Mouse (Mus musculus) embryo, embryonic 11 days (tissue): ENCODE results near the gene Ppm1h.

Source experiments
- DNase-seq: peaks from one replicate; pipeline ENCODE4 v3.0.0-alpha.2; 2015

Gene Ppm1h

GRCm38 (mm10) chr10:122984531-122985251 lies 306.1 kb downstream of the Ppm1h start:
- no peak for DNase-seq

DNA sequence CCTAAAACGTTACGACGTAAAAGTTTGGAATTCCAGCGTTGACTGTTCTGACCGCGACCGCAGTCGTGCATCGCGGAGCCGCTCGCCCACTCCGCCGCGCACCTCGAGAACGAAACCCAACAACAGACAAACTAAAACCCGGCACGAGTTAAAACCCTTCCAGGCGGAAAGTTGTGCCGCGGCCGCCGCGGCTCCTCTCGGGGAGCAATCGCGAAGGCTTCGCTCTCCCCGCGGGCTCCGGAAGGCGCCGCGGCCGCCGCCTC lies 306.6 kb downstream of the Ppm1h start:
- peak; percentile 64 for DNase-seq

DNA sequence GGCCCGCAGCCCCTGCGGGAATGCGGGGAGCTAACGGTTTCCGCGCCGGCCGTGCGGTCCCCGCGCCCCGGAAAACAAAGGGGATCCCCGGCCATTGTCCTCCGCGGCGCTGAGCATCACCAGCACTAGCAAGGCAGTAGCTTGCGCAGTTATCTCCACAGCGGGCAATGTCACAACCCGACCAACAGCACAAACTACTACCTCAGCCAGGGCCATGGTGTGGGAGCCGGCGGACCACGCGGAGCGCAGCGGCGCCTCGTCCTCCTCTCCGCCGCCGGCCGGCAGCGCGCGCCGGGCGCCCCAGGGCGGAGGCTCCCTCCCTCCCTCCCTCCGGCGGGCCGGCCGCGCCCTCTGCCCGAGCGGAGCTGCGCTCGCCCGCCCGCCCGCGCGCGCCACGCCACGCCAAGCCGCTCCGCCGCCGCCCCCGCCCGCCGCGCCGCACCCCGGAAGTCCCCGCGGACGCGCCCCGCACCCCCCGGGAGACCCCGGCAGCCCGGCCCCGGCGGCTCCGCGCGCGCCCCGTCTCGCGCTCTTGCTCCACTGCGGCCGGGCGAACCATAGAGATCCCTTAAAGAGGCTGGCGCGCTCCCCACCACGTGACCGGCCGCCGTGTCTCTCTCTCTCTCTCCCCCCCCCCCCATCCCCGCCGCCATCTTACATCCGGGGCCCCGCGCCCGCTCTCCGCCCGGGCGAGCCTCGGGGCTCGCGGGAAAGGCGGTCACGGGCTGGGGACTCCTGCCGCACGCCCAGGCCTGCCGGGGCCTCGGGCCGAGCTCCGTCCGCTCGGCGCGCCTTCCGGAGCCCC lies 307.2 kb downstream of the Ppm1h start:
- DNase-seq: peak; percentile 92

- DNase-seq: peak; percentile 92
Observed at GRCm38 (mm10) chr10:122986320-122987225, 308.0 kb downstream of the Ppm1h start.

DNA sequence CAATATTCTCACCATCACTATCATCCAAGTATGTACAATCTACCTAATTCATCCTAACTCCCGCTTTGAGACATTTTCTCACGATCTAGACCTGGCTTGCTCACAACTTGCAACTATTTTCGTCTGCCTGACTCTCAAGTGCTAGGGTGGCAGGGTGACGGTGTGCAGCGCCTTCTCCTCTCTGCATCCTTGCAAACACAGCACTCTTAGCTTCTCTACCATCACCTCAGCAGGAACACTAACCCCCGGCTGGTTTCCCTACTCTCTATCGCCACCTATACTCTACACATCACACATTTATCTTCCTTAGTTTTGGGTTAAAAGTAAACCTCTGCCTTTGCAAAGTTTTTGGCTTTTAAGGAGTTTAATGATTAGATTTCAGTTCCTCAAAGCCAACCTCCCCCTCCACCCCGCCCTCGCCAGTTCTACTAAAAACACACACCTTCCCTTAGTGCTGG lies 309.1 kb downstream of the Ppm1h start:
- peak; percentile 65 for DNase-seq

DNA sequence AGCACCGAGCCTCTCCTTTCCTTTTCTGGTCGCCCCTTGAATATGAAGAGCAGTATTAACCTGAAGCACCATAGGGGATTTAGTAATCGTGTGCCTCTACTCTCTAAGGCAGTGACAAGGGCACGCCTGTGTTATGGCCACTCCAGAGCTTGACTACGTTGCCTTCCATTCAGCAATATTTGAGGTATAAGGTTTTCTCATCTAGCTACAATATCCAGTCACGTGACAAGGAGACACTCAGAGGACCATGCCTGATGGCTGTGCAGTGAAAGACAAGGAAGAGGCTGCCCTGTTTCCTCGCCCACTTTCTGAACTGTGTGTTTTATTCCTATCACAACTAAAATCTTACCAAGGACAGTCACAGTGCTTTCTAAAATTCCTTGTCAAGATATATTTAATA lies 309.8 kb downstream of the Ppm1h start:
- no peak for DNase-seq

- no peak for DNase-seq
Observed at GRCm38 (mm10) chr10:122989916-122990315, 311.4 kb downstream of the Ppm1h start.

DNA sequence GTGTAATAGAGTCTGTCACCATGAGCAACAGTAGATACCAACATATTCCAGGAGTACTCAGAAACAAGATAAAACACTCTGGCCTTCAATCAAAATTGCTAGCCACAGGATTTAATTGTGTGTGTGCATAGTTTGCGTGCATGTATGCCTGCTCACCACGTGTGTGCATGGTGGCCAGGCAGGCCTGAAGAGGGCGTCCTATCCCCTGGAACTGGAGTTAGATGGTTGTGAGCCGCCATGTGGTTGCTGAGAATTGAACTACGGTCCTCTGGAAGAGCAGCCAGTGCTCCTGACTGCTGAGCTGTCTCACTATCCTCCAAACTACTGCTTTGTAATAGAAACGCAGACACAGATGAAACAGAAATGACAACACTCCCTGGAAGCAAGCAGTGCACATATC lies 312.0 kb downstream of the Ppm1h start:
- DNase-seq: no peak

DNA sequence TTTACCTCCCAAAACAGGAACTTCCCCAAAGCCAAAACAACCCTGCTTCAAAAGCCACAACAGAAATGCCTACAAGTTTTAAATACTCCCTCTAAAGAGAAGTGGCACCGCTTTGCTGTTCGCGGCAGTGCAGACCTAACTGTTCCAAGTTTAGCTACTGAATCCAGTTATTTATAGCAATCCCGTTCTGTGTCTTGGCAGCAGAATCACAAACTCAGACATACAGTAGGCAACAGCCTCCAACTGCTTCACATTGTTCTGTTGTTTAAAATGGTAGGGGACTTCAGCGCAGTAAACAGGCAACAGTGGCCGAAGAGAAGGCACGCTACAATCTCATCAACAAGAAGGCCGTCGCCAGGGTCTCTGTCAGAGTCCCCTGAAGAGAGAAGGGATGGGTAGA lies 312.5 kb downstream of the Ppm1h start:
- no peak for DNase-seq

DNA sequence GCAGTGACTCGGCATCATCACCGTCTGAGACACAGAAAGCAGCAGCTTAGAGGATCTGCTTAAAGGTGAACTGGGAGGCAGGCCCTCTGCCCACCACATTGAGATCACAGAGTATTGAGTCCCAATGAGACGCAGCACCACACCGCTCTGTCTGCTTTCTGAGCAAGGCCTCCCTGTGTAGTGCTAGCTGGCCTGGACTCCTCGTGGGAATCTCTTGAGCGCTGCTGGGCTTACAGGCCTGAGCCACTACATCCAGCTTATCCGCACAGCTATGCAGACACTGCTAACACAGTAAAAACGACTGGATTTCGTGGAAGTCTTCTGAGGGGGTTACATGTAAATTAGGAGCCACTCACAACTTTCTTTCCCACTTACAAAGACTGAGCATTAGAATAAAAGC lies 313.1 kb downstream of the Ppm1h start:
- no peak for DNase-seq

- no peak for DNase-seq
Observed at GRCm38 (mm10) chr10:122994402-122995107, 316.0 kb downstream of the Ppm1h start.
